Mouse (Mus musculus): ENCODE measurements around the gene Sh3bp5l.

GRCm38 (mm10) chr11:58316768-58317390 is 13.6 kb upstream of the Sh3bp5l start:
- TF ChIP-seq POLR2A (IDR thresholded peaks at IDR 0.05; ENCODE audit: extremely low read depth, insufficient read depth, low read length) (peak; percentile 46; the same call in 1 of the 2 replicates), CTCF (IDR thresholded peaks at IDR 0.05; ENCODE audit: extremely low read depth, insufficient read depth, low read length) (no peak)
